26 mouse cellular contexts compared by ENCODE assay signal in the genomic region with DNA sequence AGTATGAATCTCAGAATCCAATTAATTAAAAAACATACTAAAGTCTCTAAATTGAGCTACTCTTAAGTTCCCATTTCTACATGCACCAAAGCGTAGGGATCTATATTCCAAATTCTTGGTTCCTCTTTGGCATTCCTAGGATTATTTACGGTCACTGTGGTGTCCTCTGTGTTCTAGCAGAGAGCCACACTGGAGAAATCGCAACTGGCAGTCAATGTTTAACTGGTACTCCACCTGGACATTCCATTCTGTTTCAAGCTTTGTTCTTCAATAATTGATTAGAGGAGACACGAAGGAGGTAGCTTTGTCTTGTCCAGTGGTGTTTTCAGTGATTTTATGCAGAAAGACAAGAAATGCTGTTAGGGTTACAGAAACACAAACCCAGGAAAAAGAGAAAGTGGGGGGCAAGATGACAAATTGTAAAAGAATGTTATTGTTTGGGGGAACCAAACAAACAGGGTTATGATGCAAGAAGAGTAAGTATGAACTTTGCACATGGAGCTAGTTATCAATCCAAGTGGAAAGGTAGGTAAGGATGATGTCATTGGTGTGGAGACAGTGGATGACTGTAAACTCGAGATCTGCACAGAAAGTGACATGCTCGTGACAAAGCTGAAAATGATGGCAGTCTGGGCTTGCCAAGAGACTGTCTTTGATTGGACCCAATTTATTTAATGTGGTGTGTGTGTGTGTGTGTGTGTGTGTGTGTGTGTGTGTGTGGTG. TPM values are rescaled to one million over a fixed set of nuclear protein-coding genes. Genes with fewer than 3 reads are reported as not detected.
A peak's percentile ranks its signal among the peaks of the same experiment; 100 is the strongest.
DNase-seq lines count a peak whose midpoint lies in the region; ATAC-seq and TF ChIP-seq lines count a peak whose summit lies in the region.
"Had no signal": no experiment of that assay in that cellular context is flagged by ENCODE, and none has a peak within 500 bp of the region (broad histone marks: within the 10 kb centered on the region; RNA-seq: fewer than 3 reads in every experiment).

No protein-coding gene starts in this region.

- no peaks in the 10 kb centered on the region for H3K27me3 ChIP-seq in liver, adult 2 months (ENCODE audit: control insufficient read depth, insufficient read depth, low read length)
- H3K27me3 ChIP-seq in liver, embryonic 15.5 days = no peaks in the 10 kb centered on the region
- H3K27me3 ChIP-seq in hindbrain, embryonic 12.5 days = no peaks in the 10 kb centered on the region
- H3K27me3 ChIP-seq: embryonic facial prominence, embryonic 15.5 days had no signal

- no peak overlapping the region for H3K4me2 ChIP-seq in liver, embryonic 15.5 days
- no peak overlapping the region for H3K4me2 ChIP-seq in hindbrain, embryonic 12.5 days (replicated peaks)
- H3K4me2 ChIP-seq: embryonic facial prominence, embryonic 15.5 days had no signal

- TF ChIP-seq POLR2A in liver, adult 2 months (IDR thresholded peaks at IDR 0.05; ENCODE audit: extremely low read depth, insufficient read depth, low read length) = no peak

- peak; percentile 5 for DNase-seq in heart, adult 11 months
- DNase-seq in heart, adult 8-10 months (ENCODE audit: low spot score) = no peak
- peak; percentile 97 for DNase-seq in liver, adult 2 months (ENCODE audit: extremely low read depth, low read depth, low spot score)
- no peak for DNase-seq in liver
- no peak for DNase-seq in left cerebral cortex, adult 18-20 months (ENCODE audit: low spot score in 2 of 2)
- DNase-seq: adrenal gland, postnatal 10 days; B cell, adult 2 months; embryo, embryonic 11 days; gastrocnemius, adult 2 months; gastrocnemius, postnatal 25 days; heart, postnatal 10 days; heart, postnatal 4 days had no signal

- WGBS in liver, adult 2 months = 23% methylated on average over 6 of the region's 6 CpGs
- WGBS in liver, embryonic 15.5 days (ENCODE audit: insufficient replicate concordance) = 47% methylated on average over 6 of the region's 6 CpGs
- 74% methylated on average over 6 of the region's 6 CpGs for WGBS in hindbrain, embryonic 12.5 days

- peak overlapping the region; percentile 18; the same call in 1 of the 2 replicates for H3K4me3 ChIP-seq in liver, adult 2 months (ENCODE audit: insufficient read depth, low read depth, low read length)
- H3K4me3 ChIP-seq in liver, embryonic 15.5 days (replicated peaks) = no peak overlapping the region
- H3K4me3 ChIP-seq in hindbrain, embryonic 12.5 days = no peak overlapping the region
- H3K4me3 ChIP-seq: embryonic facial prominence, embryonic 15.5 days; erythroblast, embryonic 14.5 days; forebrain, embryonic 10.5 days; gastrocnemius, adult 2 months; heart, embryonic 10.5 days had no signal

- H3K27ac ChIP-seq in liver, adult 2 months (replicated peaks; ENCODE audit: insufficient read depth, low read depth, low read length) = peak overlapping the region; percentile 79
- no peak overlapping the region for H3K27ac ChIP-seq in liver, embryonic 15.5 days (replicated peaks)
- H3K27ac ChIP-seq in hindbrain, embryonic 12.5 days = no peak overlapping the region
- H3K27ac ChIP-seq: embryonic facial prominence, embryonic 15.5 days; forebrain, embryonic 10.5 days; gastrocnemius, adult 2 months; heart, embryonic 10.5 days had no signal

- ATAC-seq in liver, embryonic 15.5 days (ENCODE audit: insufficient read depth) = peak; percentile 74
- ATAC-seq in hindbrain, embryonic 12.5 days (ENCODE audit: low FRiP score) = no peak
- ATAC-seq: CD4-positive, CD25-positive, alpha-beta regulatory T cell, adult 4 months; forebrain, embryonic 14.5 days had no signal

- H3K36me3 ChIP-seq in liver, adult 2 months (ENCODE audit: control insufficient read depth, insufficient read depth, low read length) = no peaks in the 10 kb centered on the region
- H3K36me3 ChIP-seq in liver, embryonic 15.5 days (replicated peaks) = no peaks in the 10 kb centered on the region
- H3K36me3 ChIP-seq in hindbrain, embryonic 12.5 days = no peaks in the 10 kb centered on the region
- H3K36me3 ChIP-seq: embryonic facial prominence, embryonic 15.5 days; forebrain, embryonic 10.5 days; G1E; heart, embryonic 10.5 days had no signal

- no peaks in the 10 kb centered on the region for H3K9me3 ChIP-seq in liver, embryonic 15.5 days (replicated peaks)
- H3K9me3 ChIP-seq in hindbrain, embryonic 12.5 days (replicated peaks) = no peaks in the 10 kb centered on the region
- H3K9me3 ChIP-seq: embryonic facial prominence, embryonic 15.5 days; forebrain, embryonic 10.5 days; G1E; heart, embryonic 10.5 days had no signal

- H3K4me1 ChIP-seq in liver, adult 2 months (ENCODE audit: control insufficient read depth, insufficient read depth, low read length) = peaks cover 12% of the 10 kb centered on the region
- no peaks in the 10 kb centered on the region; the same call in 1 of the 2 replicates for H3K4me1 ChIP-seq in liver, embryonic 15.5 days (replicated peaks)
- H3K4me1 ChIP-seq in hindbrain, embryonic 12.5 days = no peaks in the 10 kb centered on the region
- H3K4me1 ChIP-seq: embryonic facial prominence, embryonic 15.5 days; heart, embryonic 10.5 days had no signal

- TF ChIP-seq CTCF in liver, adult 2 months (IDR thresholded peaks at IDR 0.05; ENCODE audit: low read depth, low read length) = no peak

- H3K79me2 ChIP-seq in liver, adult 2 months (ENCODE audit: control insufficient read depth, insufficient read depth, low read length) = no peaks in the 10 kb centered on the region

- peak overlapping the region; percentile 18 for H3K9ac ChIP-seq in liver, adult 2 months (ENCODE audit: low read depth, low read length)
- no peak overlapping the region for H3K9ac ChIP-seq in liver, embryonic 15.5 days
- H3K9ac ChIP-seq in hindbrain, embryonic 12.5 days = no peak overlapping the region
- H3K9ac ChIP-seq: embryonic facial prominence, embryonic 15.5 days had no signal

RNA-seq across cellular contexts. Expression of a gene that starts 43.6 kb away (rescaled TPM):
- total RNA-seq in heart, adult 8-10 months (2022) = not detected
- 0.09 and 0.13 TPM in 2 replicates for total RNA-seq in liver, adult 2 months (2014; rRNA removed)
- 0.13 TPM in 1 of 2 replicates, not detected in the other for polyA plus RNA-seq in liver, adult 2 months (2012; rRNA removed)
- polyA plus RNA-seq in liver, embryonic 15.5 days (2015; fragmentation: Nextera tagmentation; extraction: Ambion mirVana) = 0.05 TPM in 1 of 2 replicates, not detected in the other
- polyA plus RNA-seq in hindbrain, embryonic 12.5 days (2016; fragmentation: Nextera tagmentation; extraction: Ambion mirVana) = 0.12 and 0.25 TPM in 2 replicates
- not detected for total RNA-seq in left cerebral cortex, adult 18-20 months (2021)
- total RNA-seq: adrenal gland, postnatal 10 days; adrenal gland, postnatal 4 days; common myeloid progenitor, adult 5-6 weeks; G1E; gastrocnemius, adult 2 months; gastrocnemius, postnatal 25 days; granulocyte monocyte progenitor cell, adult 5-6 weeks; heart, postnatal 10 days; heart, postnatal 4 days had no signal
- polyA plus RNA-seq: CD4-positive, CD25-positive, alpha-beta regulatory T cell, adult 4 months; embryonic facial prominence, embryonic 11.5 days; embryonic facial prominence, embryonic 15.5 days; erythroblast, embryonic 14.5 days; forebrain, embryonic 10.5 days; G1E; heart, embryonic 10.5 days; heart, embryonic 14.5 days had no signal

Comparison
In these comparisons a context has a peak if more than half of its experiments do, and no peak if none do; other contexts are left out.
1. DNase-seq: peak in heart, adult 11 months (single experiment) and liver, adult 2 months (single experiment); none in heart, adult 8-10 months (single experiment), liver (single experiment) and left cerebral cortex, adult 18-20 months (0 of 2).